Mouse (Mus musculus): Measurements from ENCODE around the gene Mpi.

DNA sequence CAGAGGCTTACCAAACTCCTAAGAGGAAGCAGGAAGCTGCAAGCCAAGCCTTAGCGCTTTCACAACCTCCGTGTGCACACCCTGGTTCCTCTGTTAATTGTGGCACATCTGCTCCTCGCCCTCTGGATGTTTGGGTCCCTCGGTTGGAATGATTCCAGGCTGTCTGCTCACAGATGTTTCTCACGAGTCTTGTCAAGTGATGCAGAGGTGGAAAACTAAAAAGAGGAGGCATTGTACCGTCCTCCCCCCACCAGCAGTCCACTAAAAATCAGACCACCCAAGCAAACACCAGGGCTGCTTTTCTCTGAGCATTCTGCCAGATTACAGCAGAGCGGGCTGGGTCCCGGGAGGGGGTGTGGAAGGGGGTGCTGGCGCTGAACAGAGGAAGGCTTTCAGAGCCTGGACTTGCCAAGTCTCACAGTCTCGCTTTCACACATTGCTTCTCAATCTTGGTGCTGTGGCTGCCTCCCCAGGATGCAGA, 13.2 kb upstream of the Mpi start:
- TF ChIP-seq CTCF (IDR thresholded peaks at IDR 0.05; ENCODE audit: low read depth, low read length) (no peak), POLR2A (IDR thresholded peaks at IDR 0.05; ENCODE audit: borderline replicate concordance, low read depth, low read length) (no peak)
